ENCODE assay signal across 16 mouse cellular contexts in the genomic region with DNA sequence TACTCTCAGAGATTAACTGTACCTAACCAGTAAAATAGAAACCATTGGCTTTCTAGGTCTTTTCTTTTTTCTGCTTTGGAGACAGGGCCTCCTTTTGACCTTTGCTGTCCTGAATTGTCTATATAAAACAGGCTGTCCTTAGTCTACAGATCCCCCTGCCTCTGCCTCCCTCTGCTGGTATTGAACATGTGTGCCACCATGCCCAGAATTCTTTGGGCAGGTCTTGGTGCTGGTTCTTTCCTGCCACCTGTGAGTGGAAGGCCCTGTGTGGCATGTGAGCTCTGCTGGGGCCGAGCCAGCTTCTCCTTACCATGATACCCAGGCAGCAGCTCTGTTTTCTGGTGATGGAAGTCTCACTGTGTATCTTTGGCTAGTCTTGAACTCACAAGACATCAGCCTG.
"Had no signal": no experiment of that assay in that cellular context is flagged by ENCODE, and none has a peak within 500 bp of the region (broad histone marks: within the 10 kb centered on the region; RNA-seq: fewer than 3 reads in every experiment).

No protein-coding gene starts in this region.

- ATAC-seq: midbrain, embryonic 15.5 days had no signal

- H3K4me2 ChIP-seq: limb, embryonic 15.5 days; liver, embryonic 15.5 days; midbrain, embryonic 15.5 days; neural tube, embryonic 13.5 days; stomach, embryonic 15.5 days had no signal

- DNase-seq: kidney, adult 11 months; kidney, adult 9 months; kidney, postnatal 10 days; layer of hippocampus, adult 9-11 months; layer of hippocampus, postnatal 36 days; lung, postnatal 4 days; retina, postnatal 1 day; right cerebral cortex, postnatal 4 days; spleen, adult 18-20 months; thymus, postnatal 4 days had no signal

- H3K27me3 ChIP-seq: limb, embryonic 15.5 days; liver, embryonic 15.5 days; midbrain, embryonic 15.5 days; neural tube, embryonic 13.5 days; stomach, embryonic 15.5 days had no signal

- H3K4me3 ChIP-seq: limb, embryonic 15.5 days; liver, embryonic 15.5 days; midbrain, embryonic 10.5 days; midbrain, embryonic 15.5 days; neural tube, embryonic 13.5 days; stomach, embryonic 15.5 days had no signal

- H3K9ac ChIP-seq: limb, embryonic 15.5 days; liver, embryonic 15.5 days; midbrain, embryonic 15.5 days; neural tube, embryonic 13.5 days; stomach, embryonic 15.5 days had no signal

- H3K4me1 ChIP-seq: limb, embryonic 15.5 days; midbrain, embryonic 10.5 days; midbrain, embryonic 15.5 days; neural tube, embryonic 13.5 days; stomach, embryonic 15.5 days had no signal

- H3K27ac ChIP-seq: limb, embryonic 15.5 days; liver, embryonic 15.5 days; midbrain, embryonic 10.5 days; midbrain, embryonic 15.5 days; neural tube, embryonic 13.5 days; stomach, embryonic 15.5 days had no signal

- H3K9me3 ChIP-seq: limb, embryonic 15.5 days; liver, embryonic 15.5 days; midbrain, embryonic 10.5 days; midbrain, embryonic 15.5 days; neural tube, embryonic 13.5 days; stomach, embryonic 15.5 days had no signal
